Mouse (Mus musculus) megakaryocyte, embryonic 14.5 days (primary cell): ENCODE data around the gene Sept1.

Source experiments
- FLI1 ChIP-seq: IDR thresholded peaks from 2 replicates; pipeline ENCODE4 v1.6.1; 2012; ENCODE audit warnings: low read length, inconsistent platforms, mixed read lengths
- GATA1 ChIP-seq: IDR thresholded peaks from 3 replicates; pipeline ENCODE4 v1.6.1; 2012; ENCODE audit warnings: mixed read lengths, low read length, inconsistent platforms, borderline replicate concordance

DNA sequence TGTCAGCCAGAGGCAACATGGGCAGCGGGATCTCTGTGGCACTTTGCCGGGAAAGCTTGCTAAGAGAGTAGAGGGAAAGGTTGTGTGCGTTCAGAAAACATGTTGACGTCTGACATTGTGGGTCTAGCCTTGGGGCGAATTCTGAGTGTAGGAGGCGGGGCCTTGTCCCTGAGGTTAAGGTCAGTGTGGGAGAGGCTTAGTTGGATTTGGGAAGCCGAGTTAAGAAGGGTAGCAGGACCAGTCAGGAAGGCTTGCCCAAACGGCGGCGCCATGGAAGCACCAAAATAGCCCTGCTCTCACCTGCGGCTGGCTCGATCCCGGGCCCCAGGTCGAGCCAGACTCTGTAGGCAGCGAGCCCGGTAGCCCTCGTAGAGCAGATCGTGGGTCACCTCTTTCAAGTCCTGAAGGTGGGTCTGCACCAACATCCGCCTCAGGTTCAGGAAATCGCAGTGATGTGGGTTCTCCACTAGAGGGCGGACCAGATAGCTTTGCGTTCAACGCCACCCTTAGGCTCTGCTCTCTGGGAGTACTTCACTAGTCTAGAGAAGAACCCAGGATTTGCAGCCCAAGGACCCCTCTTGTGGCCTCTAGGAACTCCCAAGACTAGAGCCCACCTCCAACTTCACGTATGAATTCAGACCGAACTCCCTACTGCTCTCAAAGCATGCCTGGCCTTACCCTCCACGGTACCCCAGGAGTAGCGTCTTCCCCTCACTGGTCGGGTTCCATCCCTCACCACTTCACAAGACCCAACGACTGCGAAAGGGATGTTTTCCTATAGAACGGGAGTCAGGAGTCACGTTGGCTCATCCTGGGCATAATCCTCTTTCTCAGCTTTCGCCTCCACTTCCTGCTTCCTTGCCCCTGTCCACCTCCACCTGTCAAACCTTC is 17.7 kb downstream of the Sept1 start:
- TF ChIP-seq GATA1 (no peak), FLI1 (no peak)
